Mouse (Mus musculus): ENCODE data around the gene Fabp6. TPM values are rescaled to one million over a fixed set of nuclear protein-coding genes. Genes with fewer than 3 reads are reported as not detected.
A peak's percentile ranks its signal among the peaks of the same experiment; 100 is the strongest.

Gene Fabp6
- polyA plus RNA-seq, 1 experiment from 2014 or later, result not detected

- no peaks in the 10 kb centered on the region for H3K9me3 ChIP-seq (ENCODE audit: control insufficient read depth, low read length)
- H3K4me1 ChIP-seq (ENCODE audit: control insufficient read depth, insufficient read depth, low read length), result peaks cover 14% of the 10 kb centered on the region
- 73% methylated on average over 12 of the region's 12 CpGs for WGBS
- ATAC-seq (ENCODE audit: insufficient number of reproducible peaks, low FRiP score, low TSS enrichment, low read depth), result no peak
- peak overlapping the region; percentile 63 for H3K27ac ChIP-seq (replicated peaks; ENCODE audit: low read depth, low read length)
- H3K4me3 ChIP-seq (ENCODE audit: low read depth, low read length), result no peak overlapping the region
- no peak overlapping the region for H3K4me2 ChIP-seq (ENCODE audit: low read depth, severe bottlenecking)
- H3K27me3 ChIP-seq (ENCODE audit: control insufficient read depth, insufficient read depth, low read length), result no peaks in the 10 kb centered on the region
- no peaks in the 10 kb centered on the region for H3K36me3 ChIP-seq (ENCODE audit: control insufficient read depth, insufficient read depth, low read length)
- DNase-seq (ENCODE audit: low spot score), result no peak
- H3K9ac ChIP-seq (ENCODE audit: low read length), result no peak overlapping the region; the same call in 1 of the 2 replicates
Measured at GRCm38 (mm10) chr11:43548657-43549435, 52.5 kb downstream of the Fabp6 start.

GRCm38 (mm10) chr11:43548148-43548547 lies 53.2 kb downstream of the Fabp6 start:
- Histone ChIP-seq H3K9ac (ENCODE audit: low read length) (no peak overlapping the region; the same call in none of the 2 replicates), H3K4me2 (ENCODE audit: low read depth, severe bottlenecking) (no peak overlapping the region), H3K27ac (replicated peaks; ENCODE audit: low read depth, low read length) (peak overlapping the region; percentile 63), H3K4me1 (ENCODE audit: control insufficient read depth, insufficient read depth, low read length) (peaks cover 14% of the 10 kb centered on the region), H3K9me3 (ENCODE audit: control insufficient read depth, low read length) (no peaks in the 10 kb centered on the region), H3K4me3 (ENCODE audit: low read depth, low read length) (no peak overlapping the region), H3K27me3 (ENCODE audit: control insufficient read depth, insufficient read depth, low read length) (no peaks in the 10 kb centered on the region), H3K36me3 (ENCODE audit: control insufficient read depth, insufficient read depth, low read length) (no peaks in the 10 kb centered on the region)
- DNase-seq (ENCODE audit: low spot score) (peak; percentile 73), ATAC-seq (ENCODE audit: insufficient number of reproducible peaks, low FRiP score, low TSS enrichment, low read depth) (peak; percentile 56; the same call in 1 of the 2 replicates)
- 9% methylated on average over 7 of the region's 7 CpGs for WGBS

DNA sequence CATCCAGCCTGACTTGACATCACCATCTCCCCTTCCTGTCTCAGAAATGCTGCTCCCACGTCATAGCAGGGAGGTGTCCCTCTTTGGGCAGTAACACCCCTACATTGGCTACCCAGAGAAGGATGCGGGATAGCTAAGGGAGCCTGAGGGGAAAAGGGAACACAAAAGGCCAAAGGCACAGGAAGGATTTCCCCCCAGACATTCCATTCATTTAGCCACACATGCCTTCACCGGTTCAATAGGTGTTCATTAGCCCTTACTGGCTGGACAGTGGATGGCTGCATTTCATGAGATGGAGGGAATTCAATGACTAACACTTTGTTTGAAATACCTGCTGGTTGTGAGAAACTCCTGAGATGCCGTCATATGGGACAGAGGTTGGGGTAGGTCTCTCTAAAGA lies 54.7 kb downstream of the Fabp6 start:
- Histone ChIP-seq H3K27me3 (ENCODE audit: control insufficient read depth, insufficient read depth, low read length) (no peaks in the 10 kb centered on the region), H3K36me3 (ENCODE audit: control insufficient read depth, insufficient read depth, low read length) (peaks cover 2% of the 10 kb centered on the region; the same call in 1 of the 2 replicates), H3K9ac (ENCODE audit: low read length) (no peak overlapping the region), H3K4me1 (ENCODE audit: control insufficient read depth, insufficient read depth, low read length) (peaks cover 9% of the 10 kb centered on the region), H3K9me3 (ENCODE audit: control insufficient read depth, low read length) (no peaks in the 10 kb centered on the region), H3K4me3 (ENCODE audit: low read depth, low read length) (no peak overlapping the region), H3K27ac (replicated peaks; ENCODE audit: low read depth, low read length) (no peak overlapping the region), H3K4me2 (ENCODE audit: low read depth, severe bottlenecking) (no peak overlapping the region)
- DNase-seq (ENCODE audit: low spot score) (no peak), ATAC-seq (ENCODE audit: insufficient number of reproducible peaks, low FRiP score, low TSS enrichment, low read depth) (no peak)
- WGBS, result 76% methylated on average over 4 of the region's 4 CpGs

Other genes with a start within 250 kb of the Fabp6 start
- gene Pttg1, start 175.3 kb downstream of the Fabp6 start, polyA plus RNA-seq (2014; fragmentation: Nextera tagmentation; extraction: Ambion mirVana), result 94.3 and 100 TPM in 2 replicates
- 56.8 and 57.4 TPM in 2 replicates for gene Slu7, start 167.8 kb downstream of the Fabp6 start, polyA plus RNA-seq (2014; fragmentation: Nextera tagmentation; extraction: Ambion mirVana)
- 0.38 and 0.93 TPM in 2 replicates for gene C1qtnf2, start 127.3 kb downstream of the Fabp6 start, polyA plus RNA-seq (2014; fragmentation: Nextera tagmentation; extraction: Ambion mirVana)
- gene Ccnjl, start 72.8 kb downstream of the Fabp6 start, polyA plus RNA-seq (2014; fragmentation: Nextera tagmentation; extraction: Ambion mirVana), result 33.8 and 34.2 TPM in 2 replicates
- 7.7 and 9.2 TPM in 2 replicates for gene 4933415A04Rik, start 14.5 kb downstream of the Fabp6 start, polyA plus RNA-seq (2014; fragmentation: Nextera tagmentation; extraction: Ambion mirVana)
- 41.2 and 43.8 TPM in 2 replicates for gene Pwwp2a, start 80.5 kb upstream of the Fabp6 start, polyA plus RNA-seq (2014; fragmentation: Nextera tagmentation; extraction: Ambion mirVana)
- 78.4 and 83.4 TPM in 2 replicates for gene Ttc1, start 146.5 kb upstream of the Fabp6 start, polyA plus RNA-seq (2014; fragmentation: Nextera tagmentation; extraction: Ambion mirVana)

Data from limb, embryonic 11.5 days (tissue).